Mouse (Mus musculus) T-helper 2 cell (primary cell): Measurements from ENCODE around the gene Gm29564.
"Not testable (repeated sequence)": the region's sequence is repeated elsewhere in the genome, so short reads cannot be mapped to it uniquely, and the experiment has no call there.

Experiments used
- in situ Hi-C: fragments of 300-600 bp; cut with MboI, MseI; formaldehyde crosslinking; loops from one replicate; pipeline ENCODE4 v1.15.1; 2025; ENCODE audit warnings: high pct_unique_total_duplicates

Gm29564 gene

DNA sequence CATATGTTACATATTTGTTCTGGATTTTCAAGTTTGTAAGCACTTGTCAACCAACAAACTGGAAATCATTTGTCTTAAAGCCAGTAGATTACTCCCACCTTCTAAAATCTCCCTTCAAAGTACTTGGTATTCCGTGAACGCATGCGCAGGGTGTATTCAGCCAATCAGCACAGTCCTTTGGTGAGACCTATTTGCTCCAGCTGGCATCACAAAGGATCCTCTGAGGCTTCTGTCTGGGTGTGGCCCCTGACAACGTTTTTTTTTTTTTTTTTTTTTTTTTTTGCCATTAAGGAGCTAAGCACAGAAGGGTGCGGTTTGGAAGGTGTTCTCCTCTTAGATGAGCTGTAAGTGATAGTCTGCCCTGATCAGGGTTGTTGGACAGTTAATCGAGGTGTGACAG, at the start of gene Gm29564:
Gm29564 (plus strand) TSS at position 301 of the 400 bp plus-strand sequence.
- in situ Hi-C loops: not testable (repeated sequence)
